Mouse (Mus musculus): Measurements from ENCODE around the gene Fzd2.

Gene Fzd2

DNA sequence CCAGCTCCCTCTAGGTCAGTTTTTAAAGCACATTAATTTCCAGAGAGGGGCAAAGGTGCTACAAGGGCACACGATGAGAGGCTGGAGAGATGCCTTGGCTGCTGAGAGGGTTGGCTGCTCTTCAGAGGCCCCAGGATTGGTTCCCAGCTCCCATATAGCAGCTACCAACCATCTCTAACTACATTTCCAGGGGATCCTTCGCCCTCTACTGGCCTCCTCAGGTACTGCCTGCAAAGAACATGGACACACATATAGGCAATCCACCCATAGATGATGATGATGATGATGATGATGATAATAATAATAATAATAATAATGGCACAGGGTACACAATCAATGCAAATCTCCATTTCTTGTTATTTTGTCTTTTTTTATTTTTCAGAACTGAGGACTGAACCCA lies 15.3 kb downstream of the Fzd2 start:
- DNase-seq (ENCODE audit: low read depth, low spot score): no peak

DNA sequence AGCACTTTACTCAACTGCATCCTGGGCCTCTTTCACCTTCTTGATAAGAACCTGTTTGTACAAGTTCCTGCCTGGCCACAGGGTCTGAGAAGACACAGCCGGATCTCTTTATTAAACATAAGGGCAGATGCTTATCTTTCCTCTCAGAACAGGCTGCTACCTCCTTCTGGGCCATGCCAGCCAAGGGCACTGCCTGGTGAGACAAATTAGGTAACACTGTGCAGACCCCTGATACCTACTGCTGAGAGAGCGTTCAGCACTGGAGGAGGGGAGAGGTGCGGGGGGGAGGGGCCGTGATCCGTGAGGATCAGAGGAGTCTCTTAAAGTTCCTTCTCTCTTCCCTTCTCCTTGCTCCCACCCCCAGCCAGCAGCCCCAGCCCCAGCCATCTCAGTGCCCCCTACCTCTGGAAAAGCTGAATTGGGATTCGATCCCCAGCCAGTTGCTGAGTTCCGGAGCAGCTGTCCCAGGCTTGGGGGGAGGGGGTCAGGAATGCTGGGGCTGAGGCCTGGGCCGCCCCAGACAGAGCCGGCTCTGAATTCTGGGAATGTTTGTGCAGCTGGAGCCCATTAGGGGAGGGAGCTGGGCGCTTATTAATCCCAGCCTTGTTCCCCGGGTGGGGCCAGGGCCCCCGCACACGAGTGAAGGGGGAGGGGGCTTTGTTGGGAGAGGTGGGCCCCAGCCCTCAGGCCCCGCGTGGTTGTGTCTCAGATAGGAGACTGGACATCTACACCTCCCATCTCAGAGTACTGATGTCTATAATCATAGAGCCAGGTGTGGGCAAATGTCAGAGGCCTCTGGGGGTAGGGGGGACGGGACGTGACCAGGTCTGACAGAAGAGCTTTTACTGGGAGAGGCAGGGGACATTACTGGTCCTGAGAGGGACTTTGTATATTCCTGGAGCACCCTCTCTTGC lies 19.9 kb downstream of the Fzd2 start:
- no peak for DNase-seq (ENCODE audit: low read depth, low spot score)

DNA sequence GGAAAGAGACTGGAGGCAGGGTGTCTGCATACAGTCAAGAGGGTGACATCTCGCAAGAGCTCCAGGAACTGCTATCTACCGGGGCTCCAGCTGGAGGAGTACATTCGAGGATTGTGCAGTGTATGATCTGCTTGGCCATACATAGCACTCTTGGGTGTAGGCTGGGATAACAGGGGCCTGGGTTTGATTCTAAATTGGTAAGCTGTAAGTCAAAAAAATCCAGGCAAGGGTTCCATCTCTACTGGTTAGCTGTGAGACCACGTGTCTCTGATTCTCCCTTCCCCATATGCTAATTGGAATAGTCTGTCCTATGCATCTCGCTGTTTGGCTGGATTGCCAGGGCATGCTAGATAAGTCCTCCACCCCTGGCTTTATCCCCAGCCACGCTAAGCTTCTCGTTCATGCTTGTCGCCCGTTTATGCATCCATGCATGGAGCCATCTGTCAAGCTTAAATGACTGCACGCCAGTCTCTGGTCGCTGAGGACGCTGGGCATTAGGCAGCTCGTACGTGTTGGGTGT lies 20.8 kb downstream of the Fzd2 start:
- no peak for DNase-seq (ENCODE audit: low read depth, low spot score)

DNA sequence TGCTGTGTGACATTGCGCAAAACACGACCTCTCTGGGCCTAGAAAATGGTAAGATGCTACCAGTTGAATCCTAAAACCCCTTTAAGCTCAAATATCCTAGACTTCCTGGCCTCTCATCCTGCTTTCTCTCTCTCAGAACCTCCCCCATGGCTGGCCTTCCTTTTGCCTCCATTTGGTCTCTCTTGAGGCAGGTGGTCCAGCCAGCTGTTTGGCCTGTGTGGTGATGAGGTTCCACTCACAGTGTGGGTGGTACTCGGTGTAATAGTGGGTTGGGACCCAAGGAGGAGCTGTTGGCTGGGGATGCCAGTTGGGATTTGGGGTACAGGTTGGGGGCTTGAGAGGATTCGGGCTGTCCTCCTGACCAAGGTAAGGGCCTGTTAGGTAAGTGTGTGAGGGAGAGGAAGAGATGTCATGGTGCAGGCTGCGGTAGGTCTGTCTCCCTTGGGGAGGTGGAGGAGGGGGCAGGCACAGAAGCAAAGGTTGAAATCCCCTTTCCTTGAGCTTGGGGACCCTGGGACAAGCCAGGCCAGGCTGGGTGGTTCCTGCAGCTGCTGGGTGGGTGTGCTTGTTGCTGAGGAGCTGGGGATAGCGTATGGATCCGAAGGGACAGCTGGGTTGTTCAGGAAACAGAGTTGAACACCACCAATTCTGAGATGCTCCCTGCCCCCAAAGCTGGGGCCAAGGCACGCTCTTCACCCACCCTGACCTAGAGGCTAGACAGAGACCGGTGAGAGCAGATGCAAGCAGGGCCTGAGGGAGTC lies 23.2 kb downstream of the Fzd2 start:
- no peak for DNase-seq (ENCODE audit: low read depth, low spot score)

DNA sequence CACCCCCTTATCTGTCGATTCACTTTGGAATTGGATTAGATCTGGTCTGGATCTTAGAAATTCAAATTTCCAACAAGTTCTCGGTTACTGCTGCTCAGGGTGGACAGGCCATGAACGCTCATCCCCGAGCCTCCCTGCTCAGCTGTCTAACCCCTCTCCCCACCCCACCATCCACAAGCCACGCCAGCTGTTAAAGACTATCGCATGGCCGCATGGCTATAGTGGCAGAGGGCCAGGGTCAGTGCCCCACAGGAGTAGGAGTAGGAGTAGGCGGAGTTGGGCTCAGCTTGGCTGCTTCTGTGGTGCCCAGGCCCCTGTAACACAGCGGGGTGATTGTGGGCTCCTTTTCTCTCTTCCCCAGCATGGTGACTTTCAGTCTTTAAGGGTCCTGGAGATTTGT lies 24.3 kb downstream of the Fzd2 start:
- DNase-seq (ENCODE audit: low read depth, low spot score): no peak

DNA sequence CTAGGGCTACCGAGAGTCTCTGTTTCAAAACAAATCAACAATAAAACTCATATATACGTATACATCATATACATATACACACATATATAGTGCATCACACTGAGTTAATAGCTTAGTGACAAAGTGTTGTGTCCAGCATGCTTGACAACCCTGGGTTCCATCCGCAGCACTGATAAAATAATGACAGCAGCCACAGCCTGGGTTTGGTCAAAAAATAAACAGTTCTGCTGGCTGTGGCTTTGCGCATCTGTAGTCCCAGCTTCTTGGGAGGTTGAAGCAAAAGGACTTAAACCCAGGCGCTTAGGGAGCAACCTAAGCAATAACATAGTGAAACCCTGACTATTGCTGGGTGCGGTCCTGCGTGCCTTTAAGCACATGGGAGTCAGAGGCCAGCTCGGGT lies 25.2 kb downstream of the Fzd2 start:
- no peak for DNase-seq (ENCODE audit: low read depth, low spot score)

DNA sequence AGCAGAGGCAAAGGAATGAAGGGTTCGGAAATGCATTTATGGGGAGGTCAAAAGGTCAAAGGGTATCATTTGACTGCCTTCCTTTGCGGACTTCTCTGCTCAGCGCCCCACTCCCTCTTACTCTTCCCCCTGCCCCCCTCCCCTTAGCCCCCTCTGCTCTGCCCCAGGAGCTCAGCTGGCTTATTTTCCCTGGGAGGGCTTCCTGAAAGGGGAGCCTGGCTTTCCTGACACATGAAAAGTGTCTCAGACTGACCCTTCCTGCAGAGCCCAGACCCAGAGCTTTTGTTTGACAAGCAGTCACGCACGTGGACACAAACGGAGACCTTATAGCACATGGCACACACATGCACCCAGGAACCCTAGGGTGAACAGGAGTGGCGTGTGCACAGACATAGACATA lies 26.5 kb downstream of the Fzd2 start:
- no peak for DNase-seq (ENCODE audit: low read depth, low spot score)

DNA sequence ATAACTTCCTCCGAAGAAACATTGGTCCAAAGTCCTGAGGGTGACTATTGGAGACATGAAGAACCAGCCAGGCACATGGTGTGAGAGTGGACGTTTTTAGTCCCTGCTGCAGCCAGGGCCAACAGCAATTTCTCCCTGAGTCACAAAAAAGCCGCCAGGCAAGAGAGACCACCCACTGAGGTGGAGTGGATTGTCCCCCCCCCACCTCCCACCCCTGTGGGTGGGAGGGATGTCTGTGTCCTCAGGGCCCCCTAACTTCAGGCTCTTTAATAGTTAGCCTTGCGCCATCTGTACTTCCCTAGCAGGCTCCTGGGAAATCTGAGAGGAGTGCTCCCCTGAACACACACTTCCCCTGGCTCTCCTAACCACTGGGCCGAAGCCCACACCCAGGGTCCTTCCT lies 27.0 kb downstream of the Fzd2 start:
- no peak for DNase-seq (ENCODE audit: low read depth, low spot score)

DNA sequence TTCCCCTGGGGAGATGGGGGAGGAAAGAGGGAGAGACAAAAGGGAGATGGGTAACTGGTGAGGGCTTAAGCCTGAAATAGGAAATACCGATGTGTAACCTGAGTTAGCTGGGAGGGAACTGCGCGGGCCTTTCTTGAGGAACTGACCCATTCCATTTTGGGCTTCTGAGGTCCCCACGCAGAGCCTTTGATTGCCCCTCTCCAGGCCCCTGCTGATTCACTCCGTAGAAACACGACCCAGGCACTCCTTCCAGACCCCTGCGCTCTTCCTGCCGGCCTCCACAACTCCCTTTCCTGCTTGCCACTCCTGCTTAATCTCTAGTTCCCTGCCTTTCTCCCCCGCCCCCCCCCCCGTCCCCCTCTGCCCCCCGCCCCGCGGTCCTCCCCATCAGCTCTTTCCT lies 28.5 kb downstream of the Fzd2 start:
- no peak for DNase-seq (ENCODE audit: low read depth, low spot score)

DNA sequence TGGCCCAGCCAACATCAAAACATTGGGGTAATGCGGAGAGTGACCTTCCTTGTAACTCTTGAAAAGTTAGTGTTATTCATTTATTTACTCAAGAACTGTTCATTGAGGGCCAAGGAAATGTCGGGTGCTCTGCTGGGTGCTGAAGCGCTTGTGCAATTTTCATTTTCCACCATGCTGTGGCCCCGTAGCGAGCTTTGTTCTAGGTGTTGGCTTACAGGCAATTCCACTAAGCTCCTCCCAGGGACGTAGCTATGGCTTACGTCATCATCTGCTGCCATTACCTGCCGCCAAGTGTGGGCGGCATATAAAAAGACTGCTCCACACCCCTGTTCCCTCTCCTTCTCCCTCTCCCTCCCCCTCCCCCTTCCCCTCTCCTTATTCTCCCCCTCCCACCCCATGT lies 29.2 kb downstream of the Fzd2 start:
- DNase-seq (ENCODE audit: low read depth, low spot score): peak; percentile 73

DNA sequence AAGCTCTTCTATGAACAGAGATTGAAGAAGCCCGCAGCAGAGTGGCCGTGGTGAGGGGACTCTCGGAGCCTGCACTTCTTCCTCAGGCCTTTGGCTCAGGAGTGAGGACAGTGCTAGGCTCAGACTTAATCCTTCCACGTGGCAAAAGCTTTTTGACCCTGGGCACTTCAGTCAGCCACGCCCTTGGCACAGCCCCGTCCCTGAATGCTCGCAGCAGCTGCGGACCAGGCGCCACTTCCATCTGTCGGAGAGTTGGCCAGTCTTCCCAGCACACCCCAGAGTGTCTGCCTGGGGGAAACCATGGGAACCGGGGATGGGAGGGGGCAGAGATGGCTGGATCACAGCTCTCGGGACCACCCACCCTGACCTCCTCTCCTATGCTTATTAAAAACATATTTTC lies 32.7 kb downstream of the Fzd2 start:
- no peak for DNase-seq (ENCODE audit: low read depth, low spot score)

DNA sequence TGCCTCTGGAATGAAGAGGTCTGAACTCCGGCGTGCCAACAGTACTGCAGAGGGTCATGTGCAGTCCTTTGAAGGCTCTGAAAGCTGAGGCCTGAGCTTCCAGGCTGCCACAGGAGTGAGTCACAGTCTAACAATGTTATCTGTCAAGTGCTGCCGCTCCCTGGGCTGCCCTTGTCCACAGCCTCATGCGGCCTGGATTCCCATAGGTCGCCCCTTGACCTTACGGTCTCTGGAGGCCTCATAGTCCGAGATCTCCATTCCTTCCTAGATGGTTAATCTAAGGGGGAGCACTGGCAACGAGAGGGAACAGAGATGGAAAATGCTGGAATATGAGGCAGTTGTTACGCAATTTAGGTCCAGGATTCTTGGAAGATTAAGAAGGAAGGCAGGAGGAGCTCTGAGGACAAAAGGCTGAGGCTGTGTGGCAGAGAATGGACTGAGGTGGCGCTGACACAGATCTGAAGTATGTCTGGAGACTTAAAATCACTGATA lies 39.7 kb downstream of the Fzd2 start:
- DNase-seq (ENCODE audit: low read depth, low spot score): no peak

DNA sequence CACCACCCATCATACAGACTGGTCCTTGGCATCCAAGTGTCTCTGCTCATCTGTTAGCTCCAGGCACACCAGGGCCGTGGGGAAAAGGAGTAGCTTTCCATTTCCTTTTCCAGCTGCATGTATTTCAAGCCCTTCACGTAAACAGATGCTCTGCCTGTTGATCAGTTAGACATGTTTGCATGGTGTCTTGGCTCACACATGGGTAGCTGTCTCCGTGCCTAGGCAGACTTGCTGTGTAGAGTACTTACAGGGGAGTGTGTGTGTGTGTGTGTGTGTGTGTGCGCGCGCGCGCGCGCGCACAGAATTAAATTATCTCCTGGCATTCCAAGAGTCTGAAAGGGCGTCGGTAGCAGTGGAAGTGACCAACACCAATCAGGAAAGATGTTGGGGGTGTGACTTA lies 42.0 kb downstream of the Fzd2 start:
- no peak for DNase-seq (ENCODE audit: low read depth, low spot score)

DNA sequence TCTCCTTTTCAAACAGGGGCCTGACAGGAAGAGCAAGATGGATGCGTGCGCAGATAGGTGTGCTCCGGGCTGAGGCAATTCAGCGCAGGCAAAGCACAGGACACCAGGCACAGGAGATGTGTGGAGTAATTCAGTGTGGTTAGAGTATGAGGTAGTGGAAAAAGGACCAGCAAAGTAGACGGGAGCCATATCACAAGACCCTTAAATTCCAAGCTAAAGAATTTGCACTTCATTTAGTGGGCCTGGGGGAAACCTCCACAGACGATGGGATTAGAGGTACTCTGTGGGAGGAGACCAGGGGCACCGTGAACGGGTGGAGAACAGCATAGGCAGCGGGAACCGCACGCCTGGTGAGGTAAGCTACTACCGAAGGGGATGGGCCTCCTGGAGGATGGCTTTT lies 43.7 kb downstream of the Fzd2 start:
- no peak for DNase-seq (ENCODE audit: low read depth, low spot score)

DNA sequence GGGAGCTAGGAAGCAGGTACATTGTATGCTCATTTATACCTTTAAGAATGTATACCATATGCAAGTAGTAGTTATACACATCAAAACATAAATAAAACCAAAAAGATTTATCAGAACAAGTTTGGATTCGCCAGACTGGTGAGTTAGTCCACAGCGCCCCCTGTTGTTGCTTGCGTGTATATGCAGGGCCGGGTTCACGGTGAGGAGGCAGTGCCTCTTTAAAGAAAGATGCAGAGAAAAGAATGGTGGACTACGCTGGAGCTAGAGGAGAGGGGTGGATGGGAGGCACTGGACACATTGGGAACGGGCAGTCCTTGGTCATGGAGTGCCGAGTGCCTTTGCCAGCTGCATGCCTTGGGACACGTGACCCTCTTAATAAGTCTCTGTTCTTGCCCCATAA lies 47.2 kb downstream of the Fzd2 start:
- no peak for DNase-seq (ENCODE audit: low read depth, low spot score)

DNA sequence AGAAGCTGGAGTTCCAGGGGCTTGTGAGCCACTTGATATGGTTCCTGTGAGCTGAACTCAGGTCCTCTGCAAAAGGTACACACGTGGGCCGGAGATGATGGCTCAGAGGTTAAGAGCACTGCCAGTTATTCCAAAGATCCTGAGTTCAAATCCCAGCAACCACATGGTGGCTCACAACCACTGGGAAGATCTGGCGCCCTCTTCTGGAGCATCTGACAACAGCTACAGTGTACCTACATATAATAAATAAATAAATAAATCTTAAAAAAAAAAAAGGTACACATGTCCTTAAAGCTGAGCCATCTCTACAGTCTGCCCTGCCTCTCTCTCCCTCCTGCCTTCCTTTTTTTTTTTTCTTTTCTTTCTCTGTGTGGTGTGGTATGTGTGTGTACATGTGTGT lies 48.6 kb downstream of the Fzd2 start:
- DNase-seq (ENCODE audit: low read depth, low spot score): no peak

DNA sequence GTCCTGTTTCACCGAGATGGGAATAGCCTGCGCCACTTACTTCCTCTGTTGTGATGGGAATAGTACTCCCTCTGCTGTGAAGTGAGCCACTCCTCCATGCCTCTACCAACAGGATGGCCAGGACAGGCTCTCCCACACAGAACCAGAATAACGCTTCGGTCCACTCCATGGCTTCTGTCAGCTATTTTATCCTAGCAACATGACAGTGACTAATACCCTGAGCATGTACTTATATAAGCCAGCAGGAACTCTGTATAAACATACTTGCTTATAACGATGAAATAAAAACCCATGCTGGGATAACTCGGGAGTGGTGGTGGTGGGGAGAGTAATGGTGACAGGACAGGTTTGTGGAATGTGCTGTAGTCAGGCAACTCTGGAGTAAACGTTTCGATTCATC lies 51.7 kb downstream of the Fzd2 start:
- DNase-seq (ENCODE audit: low read depth, low spot score): no peak

DNA sequence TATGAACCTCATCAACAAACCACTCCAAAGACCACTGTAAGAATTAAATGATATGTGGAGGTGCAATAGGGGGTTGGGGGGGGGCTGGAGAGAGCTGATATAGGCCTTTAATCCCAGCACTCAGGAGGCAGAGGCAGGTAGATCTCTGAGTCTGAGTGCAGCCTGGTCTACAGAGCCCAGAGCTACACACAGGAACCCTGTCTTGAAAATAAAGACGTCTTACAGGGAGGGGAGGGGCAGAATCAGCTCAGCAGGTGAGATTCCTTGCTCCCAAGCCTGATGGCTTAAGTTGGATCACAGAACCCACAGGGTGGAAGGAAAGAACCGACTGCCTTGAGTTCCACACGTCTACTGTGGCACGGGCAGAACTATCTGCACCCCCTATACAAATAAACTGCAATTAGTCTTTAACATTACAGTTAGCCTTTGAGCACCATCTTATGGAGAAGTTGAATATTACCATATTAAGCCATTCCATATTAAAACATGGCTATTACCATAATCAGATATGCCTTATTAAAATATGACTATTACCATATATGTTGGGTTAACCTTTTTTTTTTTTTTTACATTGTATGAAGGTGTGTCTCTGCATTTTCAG lies 52.2 kb downstream of the Fzd2 start:
- DNase-seq (ENCODE audit: low read depth, low spot score): no peak

DNA sequence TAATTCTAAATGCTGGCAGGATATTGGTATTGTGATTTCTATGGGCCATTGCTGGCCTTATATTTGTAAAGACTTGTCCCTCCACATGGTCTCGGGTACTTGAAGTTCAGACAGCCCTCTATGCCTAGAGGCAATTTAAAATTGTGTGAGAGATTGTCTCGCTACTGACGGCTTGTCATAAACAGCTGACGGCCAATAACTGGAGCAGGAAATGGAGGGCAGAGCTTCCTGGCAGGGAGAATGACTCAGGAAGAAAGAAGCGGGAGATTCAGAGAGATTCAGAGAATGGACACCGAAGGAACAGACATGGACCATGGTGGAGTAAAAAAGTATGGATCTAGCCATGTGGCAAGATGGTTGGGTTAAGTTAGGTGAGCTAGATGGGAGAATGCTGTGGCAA lies 52.7 kb downstream of the Fzd2 start:
- no peak for DNase-seq (ENCODE audit: low read depth, low spot score)

Measured in WW6 (cell line).